ENCODE assay signal across 8 mouse cellular contexts in the genomic region with DNA sequence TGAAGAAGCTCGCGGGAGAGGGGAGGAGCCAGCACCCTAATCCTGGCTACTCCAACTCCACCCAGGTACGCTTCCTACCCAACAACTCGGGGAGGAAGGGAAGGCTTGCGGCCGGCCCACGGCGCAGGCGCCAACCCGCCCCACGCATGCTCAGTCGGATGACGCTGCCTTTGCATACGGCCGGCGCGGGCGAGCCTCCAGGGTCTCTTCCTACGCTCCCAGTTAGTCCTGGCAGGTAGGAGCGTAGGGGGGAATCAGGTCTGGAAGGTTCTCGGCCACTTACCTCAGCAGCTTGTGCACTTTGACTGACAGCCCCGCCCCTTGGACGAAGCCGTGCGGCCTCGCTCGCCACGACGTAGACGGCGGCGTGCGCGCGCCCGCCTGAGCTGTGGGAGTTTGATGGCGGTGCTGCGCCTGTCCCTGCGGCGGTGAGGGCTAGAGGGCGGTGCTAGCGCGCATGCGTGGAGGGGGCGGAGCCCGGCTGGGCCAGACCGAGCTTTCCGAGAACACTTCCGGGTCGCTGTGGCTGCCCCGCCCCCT. TPM values are rescaled to one million over a fixed set of nuclear protein-coding genes. Genes with fewer than 3 reads are reported as not detected.
A peak's percentile ranks its signal among the peaks of the same experiment; 100 is the strongest.
DNase-seq lines count a peak whose midpoint lies in the region; ATAC-seq and TF ChIP-seq lines count a peak whose summit lies in the region.

A gene (plus strand): TSS at position 133 of the 540 bp plus-strand sequence.
A gene (minus strand): TSS at position 463 of the 540 bp plus-strand sequence.

- H3K36me3 ChIP-seq in CH12.LX (replicated peaks in 1 of 2; ENCODE audit: control insufficient read depth in 1 of 2, insufficient read depth in 1 of 2, low read length in 1 of 2): peaks cover 11 to 27% of the 10 kb centered on the region in 2 experiments
- no peaks in the 10 kb centered on the region for H3K36me3 ChIP-seq in forebrain, embryonic 11.5 days (ENCODE audit: control insufficient read depth, insufficient read depth, low read length)
- peaks cover 11% of the 10 kb centered on the region for H3K36me3 ChIP-seq in heart, embryonic 16.5 days (ENCODE audit: control insufficient read depth, insufficient read depth)
- peaks cover 18% of the 10 kb centered on the region; the same call in 1 of the 2 replicates for H3K36me3 ChIP-seq in liver, embryonic 15.5 days (replicated peaks)
- peaks cover 3% of the 10 kb centered on the region; the same call in 1 of the 2 replicates for H3K36me3 ChIP-seq in neural tube, embryonic 12.5 days

- peak; percentile 95 for ATAC-seq in forebrain, embryonic 11.5 days (replicated peaks; ENCODE audit: low FRiP score)
- ATAC-seq in heart, embryonic 16.5 days (replicated peaks; ENCODE audit: extremely low read depth, insufficient read depth, low FRiP score): peak; percentile 97
- ATAC-seq in liver, embryonic 15.5 days (ENCODE audit: insufficient read depth): peak; percentile 95
- peak; percentile 97 for ATAC-seq in neural tube, embryonic 12.5 days (ENCODE audit: low FRiP score, low read depth)

- no peaks in the 10 kb centered on the region for H3K9me3 ChIP-seq in CH12.LX (replicated peaks; ENCODE audit: low read length)
- no peaks in the 10 kb centered on the region for H3K9me3 ChIP-seq in forebrain, embryonic 11.5 days (ENCODE audit: control insufficient read depth, low read length)
- H3K9me3 ChIP-seq in heart, embryonic 16.5 days (replicated peaks; ENCODE audit: control insufficient read depth, low read length): no peaks in the 10 kb centered on the region
- no peaks in the 10 kb centered on the region for H3K9me3 ChIP-seq in liver, embryonic 15.5 days (replicated peaks)
- no peaks in the 10 kb centered on the region for H3K9me3 ChIP-seq in neural tube, embryonic 12.5 days

- TF ChIP-seq EP300 in CH12.LX (IDR thresholded peaks at IDR 0.05; ENCODE audit: low read length): no peak

- TF ChIP-seq CTCF in CH12.LX (conservative IDR thresholded peaks at IDR 0.05 in 1 of 2, IDR thresholded peaks at IDR 0.05 in 1 of 2; ENCODE audit: low read depth in 2 of 2, low read length in 2 of 2): no peak

- TF ChIP-seq POLR2A in CH12.LX (IDR thresholded peaks at IDR 0.05; ENCODE audit: low read depth, low read length): peak; percentile 85

- peak within 1 kb of the TSS; percentile 98 for H3K27ac ChIP-seq in CH12.LX (ENCODE audit: insufficient read depth, low read depth)
- peak within 1 kb of the TSS; percentile 96 for H3K27ac ChIP-seq in forebrain, embryonic 11.5 days (ENCODE audit: low read depth, low read length)
- H3K27ac ChIP-seq in heart, embryonic 16.5 days (ENCODE audit: low read length): peak within 1 kb of the TSS; percentile 100
- H3K27ac ChIP-seq in liver, embryonic 15.5 days (replicated peaks): peak within 1 kb of the TSS; percentile 100
- peak within 1 kb of the TSS; percentile 87 for H3K27ac ChIP-seq in neural tube, embryonic 12.5 days

- TF ChIP-seq RAD21 in CH12.LX (IDR thresholded peaks at IDR 0.05; ENCODE audit: low read depth, low read length): no peak

- H3K9ac ChIP-seq in CH12.LX (ENCODE audit: insufficient read depth, low read depth): peak within 1 kb of the TSS; percentile 91
- peak within 1 kb of the TSS; percentile 85 for H3K9ac ChIP-seq in forebrain, embryonic 11.5 days (ENCODE audit: low read length)
- H3K9ac ChIP-seq in heart, embryonic 16.5 days (ENCODE audit: low read length): peak within 1 kb of the TSS; percentile 90
- peak within 1 kb of the TSS; percentile 77 for H3K9ac ChIP-seq in liver, embryonic 15.5 days
- H3K9ac ChIP-seq in neural tube, embryonic 12.5 days: peak within 1 kb of the TSS; percentile 71

- in situ Hi-C loops in CH12.LX (cut with MboI; ENCODE audit: low pct_ligation_motif_present, low pct_unique_long_range_greater_than_20kb, low sequenced_read_pairs): loop anchor here (10.0 kb wide), 1 partner anchor 232 kb away; no protein-coding TSS in a partner anchor

- H3K79me2 ChIP-seq in CH12.LX (replicated peaks; ENCODE audit: control insufficient read depth, extremely low read depth, insufficient read depth, poor library complexity, severe bottlenecking): peaks cover 24% of the 10 kb centered on the region

- H3K4me2 ChIP-seq in CH12.LX (ENCODE audit: insufficient read depth, low read depth, poor library complexity, severe bottlenecking): peak within 1 kb of the TSS; percentile 79
- peak within 1 kb of the TSS; percentile 85 for H3K4me2 ChIP-seq in forebrain, embryonic 11.5 days (ENCODE audit: low read depth, low read length, severe bottlenecking)
- H3K4me2 ChIP-seq in heart, embryonic 16.5 days (ENCODE audit: low read depth, low read length): peak within 1 kb of the TSS; percentile 87
- peak within 1 kb of the TSS; percentile 87 for H3K4me2 ChIP-seq in liver, embryonic 15.5 days
- H3K4me2 ChIP-seq in neural tube, embryonic 12.5 days (replicated peaks): peak within 1 kb of the TSS; percentile 81

- peaks cover 11 to 36% of the 10 kb centered on the region in 2 experiments; a peak in 3 of 4 replicates for H3K4me1 ChIP-seq in CH12.LX (ENCODE audit: control insufficient read depth in 1 of 2, insufficient read depth in 2 of 2)
- 0 out of 2 replicates have a peak, but pooled peaks cover 6% of the 10 kb centered on the region for H3K4me1 ChIP-seq in forebrain, embryonic 11.5 days (replicated peaks; ENCODE audit: control insufficient read depth, insufficient read depth, low read length)
- peaks cover 19% of the 10 kb centered on the region for H3K4me1 ChIP-seq in heart, embryonic 16.5 days (ENCODE audit: control insufficient read depth, insufficient read depth, low read length)
- peaks cover 52% of the 10 kb centered on the region for H3K4me1 ChIP-seq in liver, embryonic 15.5 days (replicated peaks)
- H3K4me1 ChIP-seq in neural tube, embryonic 12.5 days: peaks cover 17% of the 10 kb centered on the region

- peak; percentile 96 for DNase-seq in CH12.LX (ENCODE audit: extremely low read depth)
- DNase-seq in c-Kit-positive CD71-positive TER-119-negative erythroid progenitor cells, embryonic 14.5 days (ENCODE audit: low read depth): peak; percentile 93
- DNase-seq in forebrain, embryonic 11.5 days (ENCODE audit: low spot score): peak; percentile 100
- peak; percentile 97 to 98 for DNase-seq in kidney, postnatal 36 days
- peak; percentile 96 for DNase-seq in telencephalon, adult 2 months (ENCODE audit: low read depth, low spot score)

- WGBS in forebrain, embryonic 11.5 days: 0% methylated on average over 50 of the region's 51 CpGs
- WGBS in heart, embryonic 16.5 days: under 1% methylated on average over 51 of the region's 51 CpGs
- under 1% methylated on average over 50 of the region's 51 CpGs for WGBS in liver, embryonic 15.5 days (ENCODE audit: insufficient replicate concordance)
- whole genome bisulfite sequencing in neural tube, embryonic 12.5 days: 0% methylated on average over 51 of the region's 51 CpGs

- dilution Hi-C loops in CH12.LX (cut with MboI; ENCODE audit: extremely low pct_ligation_motif_present, extremely low pct_unique_long_range_greater_than_20kb, low sequenced_read_pairs): no loop called here

- peak within 1 kb of the TSS; percentile 54 to 97 (median 84) for H3K4me3 ChIP-seq in CH12.LX (replicated peaks in 1 of 3; ENCODE audit: low read depth in 2 of 3, low read length in 2 of 3, poor library complexity in 1 of 3)
- H3K4me3 ChIP-seq in forebrain, embryonic 11.5 days (ENCODE audit: low read depth, low read length): peak within 1 kb of the TSS; percentile 69
- peak within 1 kb of the TSS; percentile 89 for H3K4me3 ChIP-seq in heart, embryonic 16.5 days (ENCODE audit: low read length)
- H3K4me3 ChIP-seq in liver, embryonic 15.5 days (replicated peaks): peak within 1 kb of the TSS; percentile 78
- peak within 1 kb of the TSS; percentile 56 for H3K4me3 ChIP-seq in neural tube, embryonic 12.5 days

- no peaks in the 10 kb centered on the region for H3K27me3 ChIP-seq in CH12.LX (replicated peaks)
- H3K27me3 ChIP-seq in forebrain, embryonic 11.5 days (ENCODE audit: control insufficient read depth, insufficient read depth, low read length): no peaks in the 10 kb centered on the region
- no peaks in the 10 kb centered on the region for H3K27me3 ChIP-seq in heart, embryonic 16.5 days (ENCODE audit: control insufficient read depth, insufficient read depth, low read length)
- no peaks in the 10 kb centered on the region for H3K27me3 ChIP-seq in liver, embryonic 15.5 days
- H3K27me3 ChIP-seq in neural tube, embryonic 12.5 days (replicated peaks): no peaks in the 10 kb centered on the region

TF ChIP-seq in CH12.LX, 34 proteins besides CTCF, POLR2A, EP300 and RAD21 (continues in another document):
- TF ChIP-seq MAX (IDR thresholded peaks at IDR 0.05; ENCODE audit: low read length) (no peak), HCFC1 (IDR thresholded peaks at IDR 0.05; ENCODE audit: low read depth, low read length) (peak; percentile 77), PAX5 (IDR thresholded peaks at IDR 0.05; ENCODE audit: low read length) (no peak), ZMIZ1 (IDR thresholded peaks at IDR 0.05; ENCODE audit: low read depth, low read length) (peak; percentile 80; the same call in 1 of the 2 replicates), MYC (IDR thresholded peaks at IDR 0.05; ENCODE audit: low read depth, low read length) (peak; percentile 15; the same call in 1 of the 2 replicates), NRF1 (IDR thresholded peaks at IDR 0.05; ENCODE audit: low read depth, low read length) (peak; percentile 86), TCF12 (IDR thresholded peaks at IDR 0.05; ENCODE audit: low read depth, low read length) (no peak; the same call in 1 of the 2 replicates), CHD2 (IDR thresholded peaks at IDR 0.05; ENCODE audit: low read length) (no peak), ZNF384 (IDR thresholded peaks at IDR 0.05; ENCODE audit: low read depth, low read length) (no peak)

RNA-seq across cellular contexts. Expression of the first gene that starts in this region (rescaled TPM):
- total RNA-seq in CH12.LX (2012; rRNA removed) (18.1 and 25.4 TPM in 2 replicates), CH12.LX (2014; rRNA removed) (20.1 and 21.0 TPM in 2 replicates)
- polyA plus RNA-seq in CH12.LX (2012; ENCODE audit: insufficient read length, low read depth): 25.5 and 30.7 TPM in 2 replicates
- polyA plus RNA-seq in forebrain, embryonic 11.5 days (2014; fragmentation: Nextera tagmentation; extraction: Ambion mirVana): 35.8 and 38.4 TPM in 2 replicates
- 41.9 and 44.1 TPM in 2 replicates for polyA plus RNA-seq in heart, embryonic 16.5 days (2015; fragmentation: Nextera tagmentation; extraction: Ambion mirVana)
- polyA plus RNA-seq in liver, embryonic 15.5 days (2015; fragmentation: Nextera tagmentation; extraction: Ambion mirVana): 15.7 and 16.5 TPM in 2 replicates
- 36.8 and 37.0 TPM in 2 replicates for polyA plus RNA-seq in neural tube, embryonic 12.5 days (2016; fragmentation: Nextera tagmentation; extraction: Ambion mirVana)

RNA-seq across cellular contexts. Expression of the second gene that starts in this region (rescaled TPM):
- 66.4 and 67.6 TPM in 2 replicates for total RNA-seq in CH12.LX (2012; rRNA removed)
- 64.9 and 65.3 TPM in 2 replicates for total RNA-seq in CH12.LX (2014; rRNA removed)
- 43.9 and 50.8 TPM in 2 replicates for polyA plus RNA-seq in CH12.LX (2012; ENCODE audit: insufficient read length, low read depth)
- 94.6 and 99.4 TPM in 2 replicates for polyA plus RNA-seq in forebrain, embryonic 11.5 days (2014; fragmentation: Nextera tagmentation; extraction: Ambion mirVana)
- 89.3 and 90.1 TPM in 2 replicates for polyA plus RNA-seq in heart, embryonic 16.5 days (2015; fragmentation: Nextera tagmentation; extraction: Ambion mirVana)
- 37.5 and 39.0 TPM in 2 replicates for polyA plus RNA-seq in liver, embryonic 15.5 days (2015; fragmentation: Nextera tagmentation; extraction: Ambion mirVana)
- polyA plus RNA-seq in neural tube, embryonic 12.5 days (2016; fragmentation: Nextera tagmentation; extraction: Ambion mirVana): 116 and 122 TPM in 2 replicates

Comparison
In these comparisons a context has a peak if more than half of its experiments do, and no peak if none do; other contexts are left out.
1. Peak in every context shown above with its lines: DNase-seq, ATAC-seq, H3K4me3 ChIP-seq and H3K27ac ChIP-seq.